Mouse (Mus musculus) testis, postnatal 10 days (tissue): ENCODE measurements around the gene Gm3629.
"Not testable (repeated sequence)": the region's sequence is repeated elsewhere in the genome, so short reads cannot be mapped to it uniquely, and the experiment has no call there.

Experiments
- DNase-seq: peaks from one replicate; pipeline ENCODE4 v3.0.0; 2021; ENCODE audit warnings: low spot score

The Gm3629 gene

GRCm38 (mm10) chr14:6590513-6590912 lies at the start of gene Gm3629:
Gene Gm3629, minus strand, starts transcription at chr14:6590613.
- DNase-seq, result not testable (repeated sequence)

- DNase-seq, result not testable (repeated sequence)
These were observed 31.9 kb upstream of the Gm3629 start, which contains the start of gene Gm3460 for GRCm38 (mm10) chr14:6622318-6622717. Gene Gm3460, minus strand, starts transcription at chr14:6622418.

DNA sequence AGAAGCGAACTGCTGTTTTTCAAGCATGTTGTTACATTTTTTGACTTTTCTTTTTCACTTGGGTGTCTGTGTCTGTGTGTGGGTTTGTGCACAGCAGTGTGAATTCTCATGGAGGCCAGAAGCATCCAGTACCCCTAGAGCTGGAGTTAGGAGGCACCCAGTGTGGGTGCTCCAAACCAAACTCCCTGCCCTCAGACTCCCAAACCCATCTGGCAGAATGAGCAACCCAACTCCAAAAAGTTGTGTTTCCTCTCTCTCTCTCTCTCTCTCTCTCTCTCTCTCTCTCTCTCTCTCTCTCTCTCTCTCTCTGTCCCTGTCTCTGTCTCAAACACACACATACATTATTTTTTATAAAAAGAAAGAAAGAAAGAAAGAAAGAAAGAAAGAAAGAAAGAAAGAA lies 16.0 kb upstream of the Gm3629 start:
- peak; percentile 41 for DNase-seq

- peak; percentile 41 for DNase-seq
These were observed 14.6 kb upstream of the Gm3629 start for GRCm38 (mm10) chr14:6605004-6605403.

- DNase-seq, result peak; percentile 23
These were observed 14.1 kb upstream of the Gm3629 start for GRCm38 (mm10) chr14:6604551-6604950.

DNA sequence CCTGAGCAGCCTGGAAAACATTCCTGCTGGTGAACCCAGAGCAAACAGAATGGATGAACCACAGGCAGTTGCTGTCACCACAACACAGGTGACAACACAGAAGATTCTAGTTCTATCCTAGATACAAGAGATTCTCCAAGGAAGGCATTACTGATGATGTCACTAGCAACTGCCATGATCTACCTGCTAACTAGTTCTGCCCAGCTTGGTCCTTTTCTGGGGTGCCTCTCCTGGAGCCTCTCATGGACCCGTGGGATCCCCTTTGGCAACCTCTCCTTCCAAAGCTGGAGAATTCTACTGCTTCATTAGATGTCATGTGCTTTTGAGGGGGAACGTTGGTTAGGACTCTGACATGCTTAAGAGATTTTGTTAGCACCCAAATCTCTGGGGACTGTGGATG lies 53.2 kb downstream of the Gm3629 start, which contains the start of gene Gm8356:
Gene Gm8356 (minus strand): TSS at position 101 of the 400 bp plus-strand sequence.
- DNase-seq, result not testable (repeated sequence)
